Mouse (Mus musculus): ENCODE data around the gene Espnl. TPM values are rescaled to one million over a fixed set of nuclear protein-coding genes. Genes with fewer than 3 reads are reported as not detected.

Gene Espnl
- total RNA-seq, 1 experiment = 0.40 TPM

DNA sequence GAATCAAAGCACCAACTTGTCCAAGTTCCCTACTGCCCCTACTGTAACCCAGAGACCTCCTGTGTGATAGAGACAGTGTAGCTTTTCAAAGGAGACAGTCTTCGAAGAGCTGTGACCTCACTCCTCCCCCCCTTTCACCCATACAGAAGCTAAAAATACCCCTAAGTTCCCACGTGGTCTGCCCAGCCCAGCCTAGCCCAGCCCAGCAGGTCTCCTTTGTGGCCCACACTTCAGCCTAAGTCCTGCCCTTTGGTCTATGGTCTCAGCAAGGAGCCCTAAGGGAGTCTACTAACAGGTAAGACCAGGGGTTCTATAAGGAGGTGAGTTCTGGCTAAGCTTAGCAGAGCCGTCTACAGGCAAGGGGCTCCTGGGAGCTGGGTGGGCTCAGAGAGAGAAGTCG is 29.0 kb downstream of the Espnl start, which contains the start of gene Klhl30:
Klhl30 (plus strand) TSS at position 176 of the 400 bp plus-strand sequence.
- Histone ChIP-seq H3K9me3 (ENCODE audit: control insufficient read depth, insufficient read depth, low read depth, low read length) (no peaks in the 10 kb centered on the region), H3K36me3 (ENCODE audit: control insufficient read depth, insufficient read depth, low read length, poor library complexity, severe bottlenecking) (no peaks in the 10 kb centered on the region), H3K4me1 (ENCODE audit: control insufficient read depth in 2 of 2, insufficient read depth in 2 of 2, low read length in 2 of 2, poor library complexity in 1 of 2) (no peaks in the 10 kb centered on the region), H3K27ac (ENCODE audit: insufficient read depth, low read depth, low read length, poor library complexity, severe bottlenecking) (no peak within 1 kb of the TSS), H3K4me3 (ENCODE audit: insufficient read depth in 1 of 2, low read depth in 1 of 2, low read length in 2 of 2, poor library complexity in 1 of 2, severe bottlenecking in 1 of 2) (no peak within 1 kb of the TSS), H3K9ac (ENCODE audit: insufficient read depth, low read depth, low read length, poor library complexity, severe bottlenecking) (no peak within 1 kb of the TSS)
- DNase-seq (ENCODE audit: low read depth, low spot score) = no peak
- TF ChIP-seq CHD2 (IDR thresholded peaks at IDR 0.05; ENCODE audit: low read depth, low read length) (no peak), MAFK (IDR thresholded peaks at IDR 0.05; ENCODE audit: insufficient read depth, low read depth, low read length) (no peak), HCFC1 (IDR thresholded peaks at IDR 0.05; ENCODE audit: borderline replicate concordance, insufficient read depth, low read length) (no peak), ZC3H11A (IDR thresholded peaks at IDR 0.05; ENCODE audit: borderline replicate concordance, low read depth, low read length) (no peak), ZNF384 (IDR thresholded peaks at IDR 0.05; ENCODE audit: low read depth, low read length) (no peak)
- in situ Hi-C loops (cut with MboI; ENCODE audit: low sequenced_read_pairs in 2 of 2, unreplicated experiment in 2 of 2) = no loop called here

DNA sequence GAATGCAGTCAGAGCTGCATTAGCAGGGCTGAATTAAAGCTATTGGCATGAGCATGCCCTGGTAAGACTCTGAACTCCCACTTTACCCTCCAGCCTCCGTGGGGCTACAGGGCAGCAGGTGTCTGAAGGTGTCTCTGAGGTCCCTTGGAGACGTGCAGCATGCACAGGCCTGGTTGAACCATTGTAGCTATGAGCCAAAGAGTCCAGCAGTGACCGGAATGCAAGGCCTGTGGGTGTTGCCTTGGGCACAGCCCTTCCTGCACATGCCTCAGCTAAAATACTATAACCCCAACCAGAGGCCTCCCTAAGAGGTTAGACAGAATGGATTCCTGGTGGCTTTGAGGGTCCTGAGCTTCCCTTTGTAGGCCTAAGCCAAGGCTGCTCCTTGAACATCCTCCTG is 29.4 kb downstream of the Espnl start:
- TF ChIP-seq ZC3H11A (IDR thresholded peaks at IDR 0.05; ENCODE audit: borderline replicate concordance, low read depth, low read length) (no peak), MAFK (IDR thresholded peaks at IDR 0.05; ENCODE audit: insufficient read depth, low read depth, low read length) (no peak), ZNF384 (IDR thresholded peaks at IDR 0.05; ENCODE audit: low read depth, low read length) (no peak), CHD2 (IDR thresholded peaks at IDR 0.05; ENCODE audit: low read depth, low read length) (no peak), HCFC1 (IDR thresholded peaks at IDR 0.05; ENCODE audit: borderline replicate concordance, insufficient read depth, low read length) (no peak)
- no peaks in the 10 kb centered on the region for H3K4me1 ChIP-seq (ENCODE audit: control insufficient read depth in 2 of 2, insufficient read depth in 2 of 2, low read length in 2 of 2, poor library complexity in 1 of 2)
- H3K4me3 ChIP-seq (ENCODE audit: insufficient read depth in 1 of 2, low read depth in 1 of 2, low read length in 2 of 2, poor library complexity in 1 of 2, severe bottlenecking in 1 of 2) = no peak overlapping the region
- DNase-seq (ENCODE audit: low read depth, low spot score) = no peak
- in situ Hi-C loops (cut with MboI; ENCODE audit: low sequenced_read_pairs in 2 of 2, unreplicated experiment in 2 of 2) = no loop called here
- H3K27ac ChIP-seq (ENCODE audit: insufficient read depth, low read depth, low read length, poor library complexity, severe bottlenecking) = no peak overlapping the region
- no peaks in the 10 kb centered on the region for H3K36me3 ChIP-seq (ENCODE audit: control insufficient read depth, insufficient read depth, low read length, poor library complexity, severe bottlenecking)
- no peak overlapping the region for H3K9ac ChIP-seq (ENCODE audit: insufficient read depth, low read depth, low read length, poor library complexity, severe bottlenecking)
- no peaks in the 10 kb centered on the region for H3K9me3 ChIP-seq (ENCODE audit: control insufficient read depth, insufficient read depth, low read depth, low read length)

DNA sequence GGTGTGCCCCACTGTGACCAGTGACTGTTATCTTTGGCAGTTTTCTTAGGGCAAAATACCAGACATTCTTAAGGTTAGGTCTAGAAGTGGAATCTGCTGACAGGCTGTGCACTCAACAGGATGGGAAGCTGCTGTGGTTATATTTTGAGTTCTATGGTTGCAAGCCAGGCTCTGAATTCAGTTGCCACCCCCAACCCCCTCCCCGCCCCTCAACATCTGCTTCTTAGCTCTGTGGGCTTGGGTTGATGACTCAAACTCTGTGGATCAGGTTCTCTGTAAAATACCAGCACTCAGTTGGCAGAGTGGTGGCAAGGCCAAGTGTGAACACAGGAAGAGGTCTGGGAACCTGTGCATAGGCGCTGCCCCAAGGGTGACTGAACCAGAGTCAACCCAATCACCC is 30.4 kb downstream of the Espnl start:
- no peaks in the 10 kb centered on the region for H3K36me3 ChIP-seq (ENCODE audit: control insufficient read depth, insufficient read depth, low read length, poor library complexity, severe bottlenecking)
- no peak overlapping the region for H3K9ac ChIP-seq (ENCODE audit: insufficient read depth, low read depth, low read length, poor library complexity, severe bottlenecking)
- no peaks in the 10 kb centered on the region for H3K4me1 ChIP-seq (ENCODE audit: control insufficient read depth in 2 of 2, insufficient read depth in 2 of 2, low read length in 2 of 2, poor library complexity in 1 of 2)
- TF ChIP-seq ZNF384 (IDR thresholded peaks at IDR 0.05; ENCODE audit: low read depth, low read length) (no peak), MAFK (IDR thresholded peaks at IDR 0.05; ENCODE audit: insufficient read depth, low read depth, low read length) (no peak), ZC3H11A (IDR thresholded peaks at IDR 0.05; ENCODE audit: borderline replicate concordance, low read depth, low read length) (no peak), CHD2 (IDR thresholded peaks at IDR 0.05; ENCODE audit: low read depth, low read length) (no peak), HCFC1 (IDR thresholded peaks at IDR 0.05; ENCODE audit: borderline replicate concordance, insufficient read depth, low read length) (no peak)
- no peaks in the 10 kb centered on the region for H3K9me3 ChIP-seq (ENCODE audit: control insufficient read depth, insufficient read depth, low read depth, low read length)
- H3K27ac ChIP-seq (ENCODE audit: insufficient read depth, low read depth, low read length, poor library complexity, severe bottlenecking) = no peak overlapping the region
- in situ Hi-C loops (cut with MboI; ENCODE audit: low sequenced_read_pairs in 2 of 2, unreplicated experiment in 2 of 2) = no loop called here
- no peak for DNase-seq (ENCODE audit: low read depth, low spot score)
- H3K4me3 ChIP-seq (ENCODE audit: insufficient read depth in 1 of 2, low read depth in 1 of 2, low read length in 2 of 2, poor library complexity in 1 of 2, severe bottlenecking in 1 of 2) = no peak overlapping the region

DNA sequence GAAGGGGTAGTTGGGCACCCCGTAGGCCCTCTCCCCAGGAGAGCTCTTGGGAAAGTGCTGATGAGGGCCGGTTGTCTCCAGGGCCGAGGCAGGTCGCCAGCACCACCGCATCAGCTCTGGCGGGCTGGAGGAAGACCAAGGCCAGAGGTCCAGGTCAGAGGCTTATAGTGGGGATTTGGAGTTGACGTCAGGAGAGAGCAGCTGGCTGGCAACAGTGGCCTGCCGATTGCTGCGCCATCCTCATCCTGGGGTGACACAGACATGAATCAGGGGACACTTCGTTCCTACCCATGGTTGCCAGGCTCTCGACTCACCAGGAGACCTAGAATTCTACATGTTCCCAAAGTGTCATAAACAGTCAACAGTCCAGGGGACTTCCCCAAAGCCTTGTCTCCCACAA is 34.2 kb downstream of the Espnl start:
- no peak for TF ChIP-seq MAFK (IDR thresholded peaks at IDR 0.05; ENCODE audit: insufficient read depth, low read depth, low read length)
- DNase-seq (ENCODE audit: low read depth, low spot score) = no peak
- Histone ChIP-seq H3K9ac (ENCODE audit: insufficient read depth, low read depth, low read length, poor library complexity, severe bottlenecking) (no peak overlapping the region), H3K4me1 (ENCODE audit: control insufficient read depth in 2 of 2, insufficient read depth in 2 of 2, low read length in 2 of 2, poor library complexity in 1 of 2) (no peaks in the 10 kb centered on the region), H3K27ac (ENCODE audit: insufficient read depth, low read depth, low read length, poor library complexity, severe bottlenecking) (no peak overlapping the region), H3K36me3 (ENCODE audit: control insufficient read depth, insufficient read depth, low read length, poor library complexity, severe bottlenecking) (no peaks in the 10 kb centered on the region), H3K9me3 (ENCODE audit: control insufficient read depth, insufficient read depth, low read depth, low read length) (no peaks in the 10 kb centered on the region), H3K4me3 (ENCODE audit: insufficient read depth in 1 of 2, low read depth in 1 of 2, low read length in 2 of 2, poor library complexity in 1 of 2, severe bottlenecking in 1 of 2) (no peak overlapping the region)
- in situ Hi-C loops (cut with MboI; ENCODE audit: low sequenced_read_pairs in 2 of 2, unreplicated experiment in 2 of 2) = no loop called here

DNA sequence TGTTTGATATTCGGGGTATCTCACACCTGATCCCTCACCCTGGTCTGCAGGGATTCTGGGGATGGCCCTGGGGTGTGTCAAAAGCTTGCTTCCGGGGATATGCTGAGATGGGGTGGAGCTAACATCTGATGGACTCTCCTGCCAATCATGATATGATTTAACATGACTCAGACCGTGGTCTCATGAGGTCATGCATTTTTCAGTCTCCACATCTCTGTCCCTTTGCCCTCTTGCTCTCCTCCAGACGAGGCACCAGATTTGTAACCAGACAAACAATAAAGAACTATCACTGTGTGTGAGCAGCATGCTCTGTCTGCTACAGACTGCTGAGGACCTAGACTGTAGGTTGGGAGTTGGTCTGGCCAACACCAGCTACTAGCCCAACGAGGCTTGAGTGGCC is 40.2 kb downstream of the Espnl start:
- Histone ChIP-seq H3K9me3 (ENCODE audit: control insufficient read depth, insufficient read depth, low read depth, low read length) (no peaks in the 10 kb centered on the region), H3K27ac (ENCODE audit: insufficient read depth, low read depth, low read length, poor library complexity, severe bottlenecking) (no peak overlapping the region), H3K4me3 (ENCODE audit: insufficient read depth in 1 of 2, low read depth in 1 of 2, low read length in 2 of 2, poor library complexity in 1 of 2, severe bottlenecking in 1 of 2) (no peak overlapping the region), H3K9ac (ENCODE audit: insufficient read depth, low read depth, low read length, poor library complexity, severe bottlenecking) (no peak overlapping the region), H3K4me1 (ENCODE audit: control insufficient read depth in 2 of 2, insufficient read depth in 2 of 2, low read length in 2 of 2, poor library complexity in 1 of 2) (no peaks in the 10 kb centered on the region), H3K36me3 (ENCODE audit: control insufficient read depth, insufficient read depth, low read length, poor library complexity, severe bottlenecking) (no peaks in the 10 kb centered on the region)
- TF ChIP-seq ZNF384 (IDR thresholded peaks at IDR 0.05; ENCODE audit: low read depth, low read length) (no peak), ZC3H11A (IDR thresholded peaks at IDR 0.05; ENCODE audit: borderline replicate concordance, low read depth, low read length) (no peak)
- in situ Hi-C loops (cut with MboI; ENCODE audit: low sequenced_read_pairs in 2 of 2, unreplicated experiment in 2 of 2) = no loop called here
- no peak for DNase-seq (ENCODE audit: low read depth, low spot score)

Data from ES-E14 (cell line).